Mouse (Mus musculus): ENCODE results near the gene Flt1. TPM values are rescaled to one million over a fixed set of nuclear protein-coding genes. Genes with fewer than 3 reads are reported as not detected.
"Not testable (repeated sequence)": the region's sequence is repeated elsewhere in the genome, so short reads cannot be mapped to it uniquely, and the experiment has no call there.

Gene Flt1
- polyA plus RNA-seq, 1 experiment from 2014 or later = 9.6 TPM

DNA sequence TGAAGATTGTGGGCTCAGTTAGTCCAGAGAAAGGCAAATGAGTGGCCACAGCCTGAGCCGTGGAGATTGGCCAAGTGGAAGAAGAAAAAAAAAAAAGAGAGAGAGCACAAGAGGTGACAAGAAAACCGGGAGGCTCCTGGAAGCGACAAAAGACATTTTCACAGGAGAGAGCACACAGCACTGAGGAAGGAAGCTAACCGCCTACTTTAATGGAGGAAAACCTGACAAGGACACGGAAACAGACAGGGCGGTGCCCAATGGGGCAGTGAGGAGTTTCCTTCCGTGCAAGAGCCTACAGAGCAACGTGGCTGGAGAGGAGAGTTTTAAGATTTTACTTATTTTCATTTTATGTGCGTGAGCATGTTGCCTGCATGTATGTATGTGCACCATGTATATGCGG is 107.6 kb downstream of the Flt1 start:
- WGBS = 79% methylated on average over 10 of the region's 10 CpGs
- no peaks in the 10 kb centered on the region for H3K27me3 ChIP-seq (ENCODE audit: control insufficient read depth, insufficient read depth, low read length)
- no peaks in the 10 kb centered on the region for H3K9me3 ChIP-seq (replicated peaks; ENCODE audit: control insufficient read depth, low read length)
- H3K4me1 ChIP-seq (ENCODE audit: control insufficient read depth, insufficient read depth, low read length) = no peaks in the 10 kb centered on the region
- ATAC-seq (replicated peaks; ENCODE audit: insufficient number of reproducible peaks, low FRiP score, low TSS enrichment, low read depth) (no peak), DNase-seq (ENCODE audit: low spot score) (no peak)
- no peak overlapping the region for H3K27ac ChIP-seq (replicated peaks; ENCODE audit: low read depth, low read length)
- no peak overlapping the region for H3K4me2 ChIP-seq (ENCODE audit: low read depth, low read length)
- H3K4me3 ChIP-seq (ENCODE audit: low read depth, low read length) = no peak overlapping the region
- H3K36me3 ChIP-seq (replicated peaks; ENCODE audit: control insufficient read depth, insufficient read depth, low read depth, low read length) = no peaks in the 10 kb centered on the region
- H3K9ac ChIP-seq (replicated peaks; ENCODE audit: low read length) = no peak overlapping the region

DNA sequence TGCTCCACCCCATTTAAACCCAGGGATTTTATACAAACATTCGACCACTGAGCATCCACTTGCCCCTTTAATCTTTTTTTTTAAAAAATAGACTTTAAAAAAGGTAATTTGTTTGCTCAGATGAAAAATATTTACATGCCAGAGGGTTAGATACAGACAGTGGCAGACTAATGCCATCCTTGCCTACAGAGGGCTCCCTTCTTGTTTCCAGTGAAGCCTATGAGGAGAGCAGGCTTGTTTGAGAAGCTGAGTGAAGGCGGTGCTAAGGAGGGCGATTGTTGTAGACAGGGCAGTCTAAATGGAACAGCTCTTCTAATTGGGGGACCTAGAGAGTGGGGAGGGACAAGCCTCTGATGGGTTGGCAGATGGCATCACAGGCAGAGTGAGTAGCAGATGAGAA is 109.4 kb downstream of the Flt1 start:
- Histone ChIP-seq H3K4me1 (ENCODE audit: control insufficient read depth, insufficient read depth, low read length) (no peaks in the 10 kb centered on the region), H3K4me3 (ENCODE audit: low read depth, low read length) (no peak overlapping the region), H3K27me3 (ENCODE audit: control insufficient read depth, insufficient read depth, low read length) (no peaks in the 10 kb centered on the region), H3K27ac (replicated peaks; ENCODE audit: low read depth, low read length) (no peak overlapping the region), H3K9me3 (replicated peaks; ENCODE audit: control insufficient read depth, low read length) (no peaks in the 10 kb centered on the region), H3K4me2 (ENCODE audit: low read depth, low read length) (no peak overlapping the region), H3K9ac (replicated peaks; ENCODE audit: low read length) (no peak overlapping the region), H3K36me3 (replicated peaks; ENCODE audit: control insufficient read depth, insufficient read depth, low read depth, low read length) (no peaks in the 10 kb centered on the region)
- WGBS = 63% methylated on average over 3 of the region's 3 CpGs
- DNase-seq (ENCODE audit: low spot score) = no peak
- ATAC-seq (replicated peaks; ENCODE audit: insufficient number of reproducible peaks, low FRiP score, low TSS enrichment, low read depth) = no peak

- Histone ChIP-seq H3K27me3 (ENCODE audit: control insufficient read depth, insufficient read depth, low read length) (no peaks in the 10 kb centered on the region), H3K4me1 (ENCODE audit: control insufficient read depth, insufficient read depth, low read length) (no peaks in the 10 kb centered on the region), H3K9me3 (replicated peaks; ENCODE audit: control insufficient read depth, low read length) (no peaks in the 10 kb centered on the region), H3K4me2 (ENCODE audit: low read depth, low read length) (no peak overlapping the region), H3K27ac (replicated peaks; ENCODE audit: low read depth, low read length) (no peak overlapping the region), H3K9ac (replicated peaks; ENCODE audit: low read length) (no peak overlapping the region), H3K4me3 (ENCODE audit: low read depth, low read length) (no peak overlapping the region), H3K36me3 (replicated peaks; ENCODE audit: control insufficient read depth, insufficient read depth, low read depth, low read length) (no peaks in the 10 kb centered on the region)
- DNase-seq (ENCODE audit: low spot score) (no peak), ATAC-seq (replicated peaks; ENCODE audit: insufficient number of reproducible peaks, low FRiP score, low TSS enrichment, low read depth) (no peak)
- 82% methylated on average over 6 of the region's 6 CpGs for WGBS
Measured at GRCm38 (mm10) chr5:147614659-147615058, 111.2 kb downstream of the Flt1 start.

DNA sequence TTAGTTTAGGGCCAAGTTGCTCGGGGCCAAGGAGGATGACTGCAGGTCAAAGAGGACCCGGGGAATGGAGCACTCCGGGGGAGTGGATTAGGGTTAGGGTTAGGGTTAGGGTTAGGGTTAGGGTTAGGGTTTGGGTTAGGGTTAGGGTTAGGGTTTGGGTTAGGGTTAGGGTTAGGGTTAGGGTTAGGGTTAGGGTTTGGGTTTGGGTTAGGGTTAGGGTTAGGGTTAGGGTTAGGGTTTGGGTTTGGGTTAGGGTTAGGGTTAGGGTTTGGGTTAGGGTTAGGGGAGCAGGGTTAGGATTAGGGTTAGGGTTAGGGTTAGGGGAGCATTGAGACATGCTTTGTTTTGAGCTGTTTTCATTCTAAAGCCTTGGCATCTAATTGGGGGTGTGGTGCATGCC is 114.5 kb downstream of the Flt1 start:
- H3K4me1 ChIP-seq (ENCODE audit: control insufficient read depth, insufficient read depth, low read length); DNase-seq (ENCODE audit: low spot score); ATAC-seq (replicated peaks; ENCODE audit: insufficient number of reproducible peaks, low FRiP score, low TSS enrichment, low read depth); H3K4me2 ChIP-seq (ENCODE audit: low read depth, low read length); H3K9me3 ChIP-seq (replicated peaks; ENCODE audit: control insufficient read depth, low read length); H3K36me3 ChIP-seq (replicated peaks; ENCODE audit: control insufficient read depth, insufficient read depth, low read depth, low read length); H3K27ac ChIP-seq (replicated peaks; ENCODE audit: low read depth, low read length); H3K9ac ChIP-seq (replicated peaks; ENCODE audit: low read length); H3K4me3 ChIP-seq (ENCODE audit: low read depth, low read length); H3K27me3 ChIP-seq (ENCODE audit: control insufficient read depth, insufficient read depth, low read length): not testable (repeated sequence)
- 63% methylated on average over 3 of the region's 3 CpGs for WGBS

DNA sequence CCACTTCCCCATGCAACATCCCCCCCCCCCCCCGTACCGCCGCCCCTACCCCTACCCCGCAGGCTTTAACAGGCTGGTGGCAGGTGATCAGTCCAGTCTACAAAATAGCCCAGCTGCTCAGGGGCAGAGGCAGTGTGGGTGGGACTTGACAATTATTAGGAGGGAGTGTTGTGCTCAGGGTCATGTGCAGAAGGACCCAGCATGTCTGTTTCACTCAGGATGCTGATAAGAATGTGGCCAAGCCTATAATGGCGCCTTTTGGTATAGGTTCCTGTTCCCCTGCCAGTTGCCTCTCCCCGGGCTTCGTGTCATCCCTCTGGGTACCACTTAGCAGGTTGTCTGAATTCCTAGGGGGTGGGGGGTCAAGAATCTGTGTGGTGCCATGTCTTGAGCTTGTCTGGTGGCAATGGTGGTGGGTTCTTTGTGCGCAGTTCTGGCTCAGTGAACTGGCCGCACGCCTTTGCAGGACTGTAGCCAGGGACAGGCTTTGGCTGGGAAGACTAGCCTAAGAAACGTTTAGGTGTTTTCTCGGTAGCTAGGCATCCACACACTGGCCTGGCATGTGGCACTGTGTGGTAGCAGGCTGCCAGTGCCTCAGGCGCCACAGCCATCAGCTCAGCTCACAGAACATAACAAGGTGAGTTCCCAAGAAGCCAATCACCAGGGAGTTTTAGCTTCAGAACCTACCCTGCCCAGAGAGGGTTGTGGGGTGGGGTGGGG is 118.4 kb downstream of the Flt1 start:
- H3K9ac ChIP-seq (replicated peaks; ENCODE audit: low read length) = no peak overlapping the region
- no peaks in the 10 kb centered on the region for H3K36me3 ChIP-seq (replicated peaks; ENCODE audit: control insufficient read depth, insufficient read depth, low read depth, low read length)
- no peak for ATAC-seq (replicated peaks; ENCODE audit: insufficient number of reproducible peaks, low FRiP score, low TSS enrichment, low read depth)
- no peaks in the 10 kb centered on the region for H3K9me3 ChIP-seq (replicated peaks; ENCODE audit: control insufficient read depth, low read length)
- 85% methylated on average over 13 of the region's 13 CpGs for WGBS
- H3K27me3 ChIP-seq (ENCODE audit: control insufficient read depth, insufficient read depth, low read length) = no peaks in the 10 kb centered on the region
- H3K4me3 ChIP-seq (ENCODE audit: low read depth, low read length) = no peak overlapping the region
- no peak for DNase-seq (ENCODE audit: low spot score)
- no peak overlapping the region for H3K4me2 ChIP-seq (ENCODE audit: low read depth, low read length)
- H3K4me1 ChIP-seq (ENCODE audit: control insufficient read depth, insufficient read depth, low read length) = no peaks in the 10 kb centered on the region
- H3K27ac ChIP-seq (replicated peaks; ENCODE audit: low read depth, low read length) = no peak overlapping the region

GRCm38 (mm10) chr5:147606751-147607150 is 119.1 kb downstream of the Flt1 start:
- Histone ChIP-seq H3K9ac (replicated peaks; ENCODE audit: low read length) (no peak overlapping the region), H3K27ac (replicated peaks; ENCODE audit: low read depth, low read length) (no peak overlapping the region), H3K4me2 (ENCODE audit: low read depth, low read length) (no peak overlapping the region), H3K36me3 (replicated peaks; ENCODE audit: control insufficient read depth, insufficient read depth, low read depth, low read length) (no peaks in the 10 kb centered on the region), H3K4me1 (ENCODE audit: control insufficient read depth, insufficient read depth, low read length) (no peaks in the 10 kb centered on the region), H3K27me3 (ENCODE audit: control insufficient read depth, insufficient read depth, low read length) (no peaks in the 10 kb centered on the region), H3K9me3 (replicated peaks; ENCODE audit: control insufficient read depth, low read length) (no peaks in the 10 kb centered on the region), H3K4me3 (ENCODE audit: low read depth, low read length) (no peak overlapping the region)
- ATAC-seq (replicated peaks; ENCODE audit: insufficient number of reproducible peaks, low FRiP score, low TSS enrichment, low read depth) (no peak), DNase-seq (ENCODE audit: low spot score) (no peak)
- WGBS = 84% methylated on average over 13 of the region's 13 CpGs

- Histone ChIP-seq H3K27me3 (ENCODE audit: control insufficient read depth, insufficient read depth, low read length) (no peaks in the 10 kb centered on the region), H3K9me3 (replicated peaks; ENCODE audit: control insufficient read depth, low read length) (no peaks in the 10 kb centered on the region), H3K4me1 (ENCODE audit: control insufficient read depth, insufficient read depth, low read length) (no peaks in the 10 kb centered on the region), H3K4me2 (ENCODE audit: low read depth, low read length) (no peak overlapping the region), H3K9ac (replicated peaks; ENCODE audit: low read length) (no peak overlapping the region), H3K4me3 (ENCODE audit: low read depth, low read length) (no peak overlapping the region), H3K36me3 (replicated peaks; ENCODE audit: control insufficient read depth, insufficient read depth, low read depth, low read length) (no peaks in the 10 kb centered on the region), H3K27ac (replicated peaks; ENCODE audit: low read depth, low read length) (no peak overlapping the region)
- DNase-seq (ENCODE audit: low spot score) = no peak
- ATAC-seq (replicated peaks; ENCODE audit: insufficient number of reproducible peaks, low FRiP score, low TSS enrichment, low read depth) = no peak
- whole genome bisulfite sequencing = 82% methylated on average over 18 of the region's 18 CpGs
Measured at GRCm38 (mm10) chr5:147601460-147602360, 124.1 kb downstream of the Flt1 start.

- H3K4me3 ChIP-seq (ENCODE audit: low read depth, low read length) = no peak overlapping the region
- no peak overlapping the region for H3K9ac ChIP-seq (replicated peaks; ENCODE audit: low read length)
- 90% methylated on average over 16 of the region's 16 CpGs for WGBS
- no peaks in the 10 kb centered on the region for H3K4me1 ChIP-seq (ENCODE audit: control insufficient read depth, insufficient read depth, low read length)
- no peak for ATAC-seq (replicated peaks; ENCODE audit: insufficient number of reproducible peaks, low FRiP score, low TSS enrichment, low read depth)
- no peak for DNase-seq (ENCODE audit: low spot score)
- no peaks in the 10 kb centered on the region for H3K27me3 ChIP-seq (ENCODE audit: control insufficient read depth, insufficient read depth, low read length)
- H3K9me3 ChIP-seq (replicated peaks; ENCODE audit: control insufficient read depth, low read length) = no peaks in the 10 kb centered on the region
- H3K36me3 ChIP-seq (replicated peaks; ENCODE audit: control insufficient read depth, insufficient read depth, low read depth, low read length) = no peaks in the 10 kb centered on the region
- H3K27ac ChIP-seq (replicated peaks; ENCODE audit: low read depth, low read length) = no peak overlapping the region
- no peak overlapping the region for H3K4me2 ChIP-seq (ENCODE audit: low read depth, low read length)
Measured at GRCm38 (mm10) chr5:147597825-147598224, 128.0 kb downstream of the Flt1 start.
